Mouse (Mus musculus) layer of hippocampus, adult 11-12 months (tissue): Measurements from ENCODE around the gene Ets1.

ENCODE experiments used
- DNase-seq: peaks from one replicate; pipeline ENCODE4 v3.0.0; 2022; ENCODE audit warnings: low spot score

Gene Ets1

DNA sequence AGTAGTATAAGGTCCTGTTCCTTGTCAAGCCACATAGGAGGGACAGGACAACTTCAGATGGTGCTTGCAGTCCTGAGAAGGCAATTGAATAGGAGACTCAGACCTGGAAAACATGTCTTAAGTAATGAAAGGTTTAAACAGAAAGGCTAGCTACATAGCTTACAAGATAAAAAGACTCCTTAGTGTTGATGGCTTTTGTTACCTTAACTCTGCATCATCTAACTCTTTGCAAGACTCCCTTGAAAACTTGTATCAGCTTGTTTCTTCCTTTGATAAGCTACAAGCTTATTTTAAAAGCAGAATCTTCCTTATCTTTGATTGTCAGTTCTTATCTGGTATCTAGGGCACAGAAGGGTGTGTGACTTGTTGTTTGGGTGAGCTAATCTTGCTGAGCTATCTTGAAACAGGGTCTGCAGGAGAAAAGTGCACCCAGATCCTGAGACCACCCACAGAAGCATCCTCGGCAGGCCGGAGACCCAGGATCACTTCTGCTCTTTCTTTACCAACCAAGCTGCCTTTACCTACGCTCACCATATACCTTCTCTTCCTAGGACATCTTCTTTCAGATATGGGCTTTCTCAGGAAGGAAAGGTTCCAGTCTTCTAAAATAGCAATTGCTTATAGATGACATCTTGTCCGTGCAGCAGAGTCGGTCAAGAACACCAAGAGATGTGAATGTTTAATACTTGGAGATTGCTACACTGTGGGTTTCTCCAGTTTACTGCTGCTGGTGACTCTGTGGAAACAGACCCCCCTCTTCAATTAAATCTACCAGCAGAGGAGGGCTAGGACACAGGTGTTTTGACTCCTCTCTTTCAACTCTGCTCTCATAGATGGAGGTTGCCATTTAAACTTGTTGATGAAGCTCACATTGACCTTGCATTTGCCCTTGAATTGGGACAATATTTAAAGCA, 19.2 kb upstream of the Ets1 start:
- no peak for DNase-seq

DNA sequence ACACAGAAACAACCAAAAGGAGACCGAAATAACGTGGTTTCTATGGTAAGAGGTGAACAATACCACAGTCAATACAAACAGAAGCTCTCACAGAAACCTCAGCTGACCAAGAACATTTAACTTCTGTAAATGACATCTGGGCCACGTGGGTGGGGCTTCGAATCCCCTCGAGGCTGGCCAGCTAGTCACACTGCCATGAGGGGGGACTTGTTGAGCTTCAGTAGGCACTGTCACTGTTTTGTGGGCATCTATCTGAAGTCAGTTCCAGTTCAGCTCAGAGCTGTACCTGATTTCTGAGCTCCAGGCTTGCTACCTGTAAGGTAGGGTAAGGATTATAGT, 18.6 kb upstream of the Ets1 start:
- DNase-seq = no peak

DNA sequence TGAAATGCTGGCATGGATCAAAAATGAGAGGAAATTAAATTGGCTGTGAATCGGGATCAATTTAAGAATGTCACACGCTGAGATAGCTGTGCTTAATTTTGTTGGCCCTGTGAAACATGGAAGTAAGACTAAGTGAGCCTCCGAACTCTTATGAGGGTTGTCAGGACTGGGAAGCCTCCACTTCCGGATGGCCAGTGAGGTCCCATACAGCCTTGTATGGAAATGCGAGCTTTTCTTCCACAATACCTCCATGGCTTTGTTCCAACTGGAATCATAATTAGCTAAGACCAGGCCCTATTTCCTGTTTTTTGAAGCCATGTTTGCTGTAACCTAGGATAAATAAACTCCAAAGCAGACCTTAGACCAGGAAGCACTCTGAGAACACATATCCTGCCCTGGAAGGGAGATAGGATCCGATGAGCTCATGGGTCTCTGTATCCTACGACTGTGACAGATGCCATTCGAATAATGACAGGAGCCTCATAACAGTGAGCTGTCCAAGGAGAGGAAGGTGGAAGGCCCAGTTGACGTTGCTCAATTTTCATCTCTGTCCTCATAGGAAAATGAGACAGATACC, 17.4 kb upstream of the Ets1 start:
- no peak for DNase-seq

DNA sequence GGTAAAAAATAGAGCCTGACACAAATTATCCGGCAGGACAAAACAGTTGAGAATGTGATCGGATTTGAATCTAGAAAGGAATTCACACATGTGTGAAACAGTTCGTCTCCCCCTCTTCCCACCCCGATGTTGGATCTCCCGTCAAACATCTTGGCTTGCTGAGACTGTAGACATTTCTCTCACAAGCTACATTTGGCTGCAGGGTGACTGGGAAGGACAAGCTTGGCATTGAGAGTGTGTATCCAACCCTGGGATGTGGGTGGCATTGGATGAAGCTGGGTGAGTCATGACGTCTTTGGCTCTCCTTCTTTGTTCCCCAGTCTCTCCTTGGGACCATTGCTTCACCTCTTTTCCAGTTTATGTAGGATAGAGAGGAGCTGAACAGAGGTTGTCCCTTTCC, 16.4 kb upstream of the Ets1 start:
- no peak for DNase-seq

DNA sequence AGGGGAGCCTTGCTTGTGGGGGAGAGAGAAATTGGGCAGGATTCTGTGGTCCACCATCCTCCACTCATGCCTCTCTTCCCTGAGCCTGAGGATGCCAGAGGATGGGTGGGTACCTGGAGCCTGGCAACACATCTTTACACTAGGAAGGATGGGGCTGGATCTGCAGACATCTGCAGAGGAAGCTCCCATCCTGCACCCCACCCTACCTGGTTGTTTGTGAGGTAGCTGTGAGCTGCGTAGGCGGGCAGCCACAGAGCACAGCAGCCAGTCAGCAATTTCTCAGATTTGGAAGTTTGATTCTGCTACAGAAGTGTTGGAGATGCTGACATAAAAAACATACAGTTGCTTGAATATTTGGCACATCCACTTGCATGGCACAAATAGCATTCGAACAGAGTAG, 15.6 kb upstream of the Ets1 start:
- no peak for DNase-seq

DNA sequence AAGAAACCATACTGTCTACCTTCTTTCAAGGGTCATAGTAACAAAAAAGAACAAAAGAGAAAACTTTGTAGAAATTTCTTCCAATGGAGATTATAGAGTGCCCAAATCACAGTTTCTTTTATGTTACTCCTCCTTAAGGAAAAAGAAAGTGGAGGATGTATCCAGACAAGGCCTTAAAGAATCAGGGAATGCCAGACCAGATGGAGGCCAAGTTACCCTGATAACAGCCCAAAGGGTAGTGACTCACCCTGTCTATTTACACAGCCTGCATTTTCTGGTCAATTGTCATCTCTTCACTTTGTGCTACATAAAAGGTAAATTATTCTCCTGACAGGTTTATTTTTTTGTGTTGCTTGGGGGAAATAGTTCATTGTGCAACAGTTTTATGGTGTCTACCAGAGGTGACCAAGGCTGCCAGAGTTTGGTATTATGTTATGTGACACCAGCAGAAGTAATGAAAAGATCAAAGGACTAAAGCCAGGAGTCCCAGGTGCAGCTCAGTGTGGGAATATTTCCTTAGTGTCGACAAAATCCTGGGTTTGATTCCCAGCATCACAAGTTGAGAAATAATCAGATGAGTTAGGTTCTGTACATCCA, 6.5 kb upstream of the Ets1 start:
- DNase-seq = no peak

DNA sequence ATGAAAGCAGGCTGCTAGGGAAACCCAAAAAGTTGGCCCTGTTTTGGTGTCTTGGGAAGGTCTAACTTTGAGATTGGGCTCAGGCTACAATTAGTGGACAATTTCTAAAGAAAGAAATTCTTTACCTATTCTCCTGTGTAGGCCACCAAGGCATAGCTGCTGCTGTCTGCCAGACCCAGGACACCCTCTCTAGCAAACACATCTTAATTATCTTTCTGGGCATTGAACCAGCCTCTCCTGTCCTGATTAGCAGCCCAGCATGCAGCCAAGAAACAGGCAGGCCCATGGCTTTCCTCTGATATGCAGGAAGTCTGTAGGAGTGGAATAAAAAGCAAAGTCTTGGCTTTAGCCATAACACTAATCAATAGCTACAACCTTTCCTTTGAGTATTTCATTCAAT, 4.7 kb upstream of the Ets1 start:
- DNase-seq = no peak

DNA sequence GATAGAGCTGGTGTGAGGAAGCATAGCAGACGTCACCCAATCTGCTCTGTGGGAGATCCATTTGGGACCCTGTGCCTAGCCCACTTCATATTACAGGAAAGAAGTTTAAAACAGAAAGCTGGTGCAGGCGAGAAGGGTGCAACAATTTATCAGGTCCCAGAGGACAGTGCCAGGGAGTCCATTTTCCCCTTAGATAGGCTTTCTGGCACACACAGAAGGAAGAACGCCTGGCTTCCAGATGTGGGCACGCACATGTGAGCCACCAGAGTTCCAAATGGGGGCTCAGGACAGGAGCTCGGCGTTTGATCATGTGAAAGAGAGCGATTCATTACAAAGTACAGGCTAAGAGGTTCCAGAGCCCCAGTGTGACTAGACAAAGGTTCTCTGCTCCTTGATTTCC, 3.8 kb upstream of the Ets1 start:
- DNase-seq = no peak

DNA sequence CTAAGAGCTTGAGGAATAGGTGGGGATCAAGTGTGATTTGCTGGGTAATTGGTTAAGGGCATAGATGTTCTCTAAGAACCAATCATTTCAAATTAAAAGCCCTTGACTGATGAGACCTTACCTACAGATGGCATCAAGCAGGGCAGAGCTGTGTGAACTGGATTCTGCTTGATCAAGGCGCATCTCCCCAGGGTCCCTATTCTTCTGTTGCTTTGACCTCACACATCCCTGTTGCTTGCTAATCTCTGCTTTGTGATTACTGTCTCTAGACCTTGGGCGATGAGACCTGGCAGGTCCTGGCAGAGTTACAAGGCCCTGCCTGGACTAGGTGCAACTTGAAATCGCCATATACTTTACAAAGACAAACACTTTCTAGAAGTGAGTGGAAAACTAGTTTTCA, 9.0 kb downstream of the Ets1 start:
- DNase-seq = no peak

DNA sequence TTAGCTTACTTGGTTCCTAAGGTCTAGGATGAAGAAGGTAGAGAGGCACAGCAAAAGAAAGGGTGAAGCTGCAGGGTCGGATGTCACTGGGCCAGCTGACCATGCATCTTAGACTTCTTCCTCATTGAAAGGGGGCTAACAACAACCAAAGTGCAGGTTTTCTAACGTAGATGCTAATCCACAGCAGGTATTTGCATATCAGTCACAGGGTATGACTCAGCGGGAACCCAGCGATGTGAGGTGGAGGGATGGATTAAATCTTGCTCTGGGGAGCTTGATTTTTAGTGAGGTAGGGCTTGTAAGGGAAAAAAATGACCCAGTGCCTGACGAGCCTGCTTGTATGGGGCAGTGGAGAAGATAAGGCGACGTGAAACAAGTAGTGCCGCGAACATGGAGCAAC, 9.5 kb downstream of the Ets1 start:
- DNase-seq = no peak

DNA sequence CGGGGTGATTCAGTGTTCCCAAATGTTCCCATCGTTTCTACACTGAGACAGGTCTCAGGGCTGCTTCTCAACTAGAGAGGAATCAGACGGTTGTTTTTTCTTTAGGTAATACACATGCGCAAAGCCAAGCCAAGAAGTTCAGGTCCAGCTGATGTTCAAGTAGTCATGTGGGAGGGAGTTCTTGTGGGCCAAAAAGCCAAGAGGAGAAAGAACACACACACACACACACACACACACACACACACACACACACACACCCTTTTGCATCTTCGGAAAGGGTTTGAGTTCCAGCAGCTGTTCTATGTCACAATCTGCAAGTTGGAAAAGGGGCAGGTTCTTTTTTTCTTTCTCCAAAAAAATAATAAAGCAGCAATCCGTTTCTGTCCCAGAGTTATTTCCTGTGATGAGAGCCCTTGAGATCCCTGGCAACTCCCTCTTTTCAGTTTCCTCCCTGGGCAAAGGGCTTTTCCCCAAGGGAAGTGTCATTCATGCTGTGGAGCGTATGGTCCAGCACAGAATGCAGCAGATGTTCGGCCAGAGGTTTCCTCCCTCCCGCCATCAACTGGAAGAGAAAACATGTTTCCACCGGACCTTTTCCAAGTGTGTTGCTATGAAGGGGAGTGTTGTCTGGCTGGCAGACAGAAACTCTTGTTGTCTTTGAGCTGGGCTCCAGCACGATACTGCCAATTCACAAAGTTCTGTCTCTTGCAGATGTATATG, 10.7 kb downstream of the Ets1 start:
- no peak for DNase-seq

DNA sequence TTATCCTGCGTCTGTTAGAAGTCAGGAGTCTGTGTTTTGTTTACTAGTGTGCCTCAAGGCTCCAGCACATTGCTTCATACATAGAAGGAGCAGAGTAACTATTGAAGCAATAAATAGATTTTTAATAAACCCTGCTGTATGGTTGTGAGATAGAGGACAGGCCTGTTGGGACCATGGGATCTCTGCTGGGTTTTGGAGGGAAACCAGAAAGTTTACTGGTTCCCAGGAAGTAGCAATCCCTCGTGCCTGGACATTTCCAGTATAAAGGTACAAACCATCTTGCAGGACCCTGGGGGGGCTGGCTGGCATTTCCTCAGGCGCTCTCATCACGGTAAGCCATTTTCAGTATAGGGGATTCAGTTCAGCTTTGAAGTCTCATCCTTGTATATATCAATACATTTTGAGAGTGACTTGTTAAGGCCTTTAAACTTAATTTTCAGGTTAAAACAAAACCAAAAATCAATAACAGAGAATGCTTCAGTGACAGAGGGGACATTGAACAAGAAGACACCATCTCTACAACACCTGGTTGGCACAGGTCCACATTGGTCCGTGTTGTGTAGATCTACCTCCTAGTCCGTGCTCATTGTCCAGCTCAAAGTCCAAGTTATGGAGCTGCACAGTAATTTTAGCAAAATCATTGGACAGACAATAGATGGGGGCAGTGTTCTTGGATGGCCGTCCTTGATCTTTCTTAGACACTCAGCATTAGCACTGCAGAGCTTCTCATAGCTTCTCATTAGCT, 11.7 kb downstream of the Ets1 start:
- no peak for DNase-seq

DNA sequence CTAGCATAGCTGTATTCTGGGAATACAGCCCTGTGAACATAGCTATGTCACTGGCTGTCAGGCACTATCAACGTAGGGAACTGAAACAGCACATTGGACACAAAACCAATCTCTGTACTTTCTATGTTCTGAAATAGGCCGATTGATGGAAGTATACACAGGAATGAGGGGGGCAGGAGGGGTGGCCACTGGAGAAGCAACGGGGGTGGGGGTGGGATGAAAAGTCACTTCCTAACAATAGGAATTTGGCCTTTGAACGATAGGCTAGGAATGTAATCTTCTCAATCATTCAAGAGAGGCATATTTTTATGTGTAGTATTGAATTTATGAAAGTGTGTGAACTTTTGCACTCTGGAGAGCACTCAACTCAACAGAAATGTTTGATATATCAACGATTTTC, 12.3 kb downstream of the Ets1 start:
- no peak for DNase-seq

DNA sequence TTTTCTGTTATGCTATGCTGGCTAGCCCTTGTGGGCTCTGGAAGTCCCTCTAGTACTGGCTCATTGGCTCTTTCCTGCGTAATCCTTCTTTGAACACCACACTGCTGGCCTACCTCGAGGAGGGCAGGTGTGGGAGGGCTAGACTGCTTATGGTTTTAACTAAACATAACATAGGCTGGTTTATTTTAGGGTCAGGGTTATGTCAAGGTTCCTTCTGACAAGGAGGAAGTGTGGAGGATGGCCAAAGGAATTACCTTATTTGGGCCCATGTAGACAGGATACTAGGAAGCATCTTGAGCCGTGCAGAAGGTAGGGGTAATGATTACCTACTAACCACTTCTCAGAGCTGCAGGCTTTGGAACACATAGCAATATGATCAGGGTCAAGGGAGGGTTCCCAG, 14.7 kb downstream of the Ets1 start:
- no peak for DNase-seq

DNA sequence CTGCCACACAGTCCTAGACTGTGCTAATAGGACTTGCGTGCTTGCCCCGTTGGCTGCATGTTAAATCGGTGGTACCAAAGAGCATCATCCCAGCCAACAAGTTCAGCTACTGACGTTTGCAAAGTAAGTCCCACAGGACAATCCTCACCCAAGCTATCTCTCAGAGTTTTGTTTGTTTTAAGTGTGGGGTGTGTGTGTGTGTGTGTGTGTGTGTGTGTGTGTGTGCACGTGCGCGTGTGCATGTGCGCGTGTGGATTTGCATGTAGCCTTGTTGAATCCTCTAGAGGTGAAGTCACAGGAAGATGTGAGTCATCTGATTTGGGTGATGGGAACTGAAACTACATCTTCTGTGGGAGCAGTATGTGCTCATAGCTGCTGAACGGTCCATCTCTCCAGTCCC, 16.1 kb downstream of the Ets1 start:
- no peak for DNase-seq

DNA sequence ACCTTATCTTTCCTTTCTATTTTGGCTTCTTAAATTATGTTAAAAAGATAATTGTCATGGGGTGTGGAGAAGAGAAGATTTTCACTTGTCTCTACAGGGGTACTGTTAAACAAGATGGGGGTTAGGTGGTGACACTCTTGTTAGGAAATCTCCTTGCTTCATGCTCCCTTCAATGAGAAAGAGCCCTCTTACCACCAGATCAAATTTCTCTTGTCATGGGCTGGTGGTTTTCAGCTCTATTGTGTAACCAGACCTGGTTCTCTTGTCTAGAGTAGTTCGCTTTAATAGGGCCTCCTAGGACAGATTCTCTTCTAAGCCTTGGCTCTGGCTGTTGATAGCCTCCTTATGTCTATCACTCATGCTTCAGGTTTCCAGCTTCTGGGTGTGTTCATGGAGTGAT, 18.3 kb downstream of the Ets1 start:
- DNase-seq = no peak

DNA sequence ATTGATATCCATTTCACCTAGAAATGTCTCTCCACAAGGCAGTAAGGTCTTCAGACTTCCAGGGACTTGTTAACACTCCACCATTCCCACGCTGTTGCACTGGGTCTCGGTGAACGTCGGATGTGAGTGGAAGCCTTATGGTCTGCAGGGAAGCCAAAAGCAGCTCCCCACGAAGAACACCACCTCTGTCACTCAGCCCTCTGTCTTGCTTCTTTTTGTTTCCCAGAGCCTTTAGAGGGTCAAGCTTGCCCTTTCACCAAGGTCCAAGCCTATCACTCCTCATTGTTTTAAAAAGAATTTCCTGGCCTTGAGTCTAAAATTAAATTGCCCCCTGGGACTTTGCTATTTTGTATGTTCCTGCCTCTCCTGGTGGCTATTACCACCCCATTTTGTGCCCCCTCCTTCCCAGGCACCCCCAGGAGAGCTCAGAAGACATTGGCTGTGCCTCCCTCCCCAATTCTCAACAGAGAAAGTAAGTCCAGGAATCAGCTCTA, 20.4 kb downstream of the Ets1 start:
- DNase-seq = no peak

DNA sequence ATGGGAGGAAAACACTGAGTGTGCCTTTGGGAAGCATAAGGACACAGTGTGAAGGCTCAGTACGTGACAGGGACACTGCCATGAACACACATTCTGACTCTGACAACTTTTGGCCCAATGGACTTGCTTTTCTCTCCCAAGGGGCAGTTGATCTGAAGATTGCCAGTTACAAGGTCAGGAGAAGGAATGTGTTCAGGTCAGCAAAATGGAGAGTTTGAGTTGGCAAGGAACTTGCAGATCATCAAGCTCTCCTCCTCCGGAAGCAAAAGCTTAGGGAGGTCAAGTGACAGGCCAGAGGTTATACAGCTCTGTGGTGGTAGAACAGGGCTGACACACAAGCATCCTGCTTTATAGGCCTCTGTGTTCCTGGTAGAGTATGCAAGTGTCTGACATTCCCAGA, 21.1 kb downstream of the Ets1 start:
- no peak for DNase-seq

DNA sequence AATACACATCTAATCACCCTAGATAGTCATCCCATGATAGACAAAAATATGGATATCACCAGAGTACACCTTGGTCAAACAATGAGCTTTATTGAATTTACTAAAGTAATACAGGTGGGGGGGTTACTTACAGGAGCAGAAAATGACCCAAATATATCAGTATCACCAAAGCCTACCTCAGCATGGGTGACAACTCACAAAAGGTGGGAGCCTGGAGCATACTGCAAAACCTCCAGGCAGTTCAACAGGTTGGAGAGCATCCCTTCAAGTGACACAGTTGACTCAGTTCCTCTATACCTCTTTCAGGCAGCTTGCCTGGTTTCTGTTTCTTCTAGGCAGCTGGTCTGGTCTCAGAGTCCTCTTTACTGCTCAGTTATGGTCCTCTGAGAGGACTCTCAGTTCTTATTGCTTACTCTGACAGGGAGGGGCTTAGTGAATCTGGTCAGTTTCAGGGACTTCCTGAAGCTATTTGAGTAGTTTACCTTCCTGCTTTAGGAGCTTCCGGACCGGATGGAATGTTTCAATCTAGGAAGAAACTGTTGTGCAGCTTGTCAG, 24.5 kb downstream of the Ets1 start:
- DNase-seq = no peak

DNA sequence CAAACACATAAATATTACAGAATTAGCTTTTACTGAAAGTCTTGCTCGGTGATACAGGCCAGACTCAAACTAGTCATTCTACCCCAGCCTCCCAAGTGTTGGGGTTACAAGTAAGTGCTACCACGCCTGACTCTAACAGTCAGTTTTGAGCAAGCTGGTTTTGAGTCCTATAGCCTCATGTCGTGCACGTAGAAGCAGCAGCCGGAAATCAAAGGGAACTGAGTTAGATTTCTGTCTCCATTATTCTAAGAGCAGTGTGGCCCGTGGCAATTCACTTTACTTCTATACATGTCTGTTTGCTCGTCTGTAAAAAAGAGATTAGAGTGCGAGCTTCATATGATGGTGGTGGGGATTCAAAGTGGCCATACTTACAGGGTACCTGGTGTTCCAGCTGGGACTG, 25.1 kb downstream of the Ets1 start:
- no peak for DNase-seq

DNA sequence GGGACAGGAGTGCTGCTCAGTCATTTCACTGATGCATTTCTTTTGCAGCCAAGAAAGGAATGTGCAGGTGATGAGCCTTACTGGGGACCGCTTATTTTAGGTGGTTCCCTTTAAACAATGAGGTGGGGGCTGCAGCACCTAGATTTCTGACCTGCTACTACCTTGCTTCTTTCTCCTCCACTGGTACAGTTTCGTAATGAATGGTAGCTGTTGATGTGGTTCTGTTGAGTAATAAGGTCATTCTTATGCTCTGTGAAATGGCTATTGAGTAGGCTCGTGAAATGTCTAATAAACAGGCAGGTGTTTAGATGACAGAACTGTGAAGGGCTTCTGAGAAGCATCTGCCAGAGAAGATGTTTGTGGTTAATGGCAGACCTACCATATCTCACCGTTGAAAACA, 25.5 kb downstream of the Ets1 start:
- no peak for DNase-seq
